Mouse (Mus musculus): ENCODE results near the gene Lrrc4.

GRCm38 (mm10) chr6:28877945-28878666 lies 46.6 kb upstream of the Lrrc4 start:
- TF ChIP-seq CTCF (IDR thresholded peaks at IDR 0.05; ENCODE audit: borderline replicate concordance, insufficient read depth, low read depth, low read length) (no peak), POLR2A (IDR thresholded peaks at IDR 0.05; ENCODE audit: borderline replicate concordance, insufficient read depth, low read length) (no peak)

All from cerebellum, adult 2 months (tissue).